Mouse (Mus musculus): ENCODE data around the gene Itfg2. TPM values are rescaled to one million over a fixed set of nuclear protein-coding genes. Genes with fewer than 3 reads are reported as not detected.

Itfg2 gene
- 3.7 TPM for polyA plus RNA-seq (2014; fragmentation: Illumina TruSeq; extraction: RNeasy Lipid Tissue Mini Kit (QIAGEN cat#74804))

GRCm38 (mm10) chr6:128424269-128425019 lies at the start of gene Itfg2:
Gene Itfg2 (minus strand): TSS chr6:128424931.

DNA sequence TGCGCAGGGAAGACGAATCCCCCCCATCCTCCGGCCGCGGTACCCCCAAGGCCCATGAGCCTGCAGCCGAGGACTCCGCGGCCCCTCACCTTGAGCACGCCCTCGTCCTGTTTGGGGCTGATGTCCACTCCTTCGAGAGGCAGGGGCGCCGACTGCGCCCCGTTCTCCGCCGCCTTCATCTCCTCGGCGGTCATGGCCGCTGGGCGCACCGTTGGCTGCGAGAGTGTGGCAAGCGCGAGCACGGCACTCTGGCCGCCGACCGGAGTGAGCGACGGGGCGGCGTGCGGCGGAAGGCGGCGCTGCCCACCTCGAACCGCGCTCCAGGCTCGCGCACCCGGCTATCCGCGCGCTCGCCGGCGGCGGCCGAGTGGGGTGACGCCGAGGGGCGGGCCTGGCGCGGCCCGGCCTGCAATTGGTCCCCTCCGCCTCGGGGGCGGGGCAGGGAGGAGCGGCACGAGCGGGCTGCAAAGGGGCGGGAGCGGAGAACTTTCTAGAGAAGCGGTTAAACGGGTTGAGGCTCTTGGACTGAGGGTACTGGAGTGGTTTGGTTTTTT lies 13.7 kb upstream of the Itfg2 start, which contains the start of gene Fkbp4:
Gene Fkbp4, minus strand, starts transcription at position 361 of the 554 bp plus-strand sequence.

DNA sequence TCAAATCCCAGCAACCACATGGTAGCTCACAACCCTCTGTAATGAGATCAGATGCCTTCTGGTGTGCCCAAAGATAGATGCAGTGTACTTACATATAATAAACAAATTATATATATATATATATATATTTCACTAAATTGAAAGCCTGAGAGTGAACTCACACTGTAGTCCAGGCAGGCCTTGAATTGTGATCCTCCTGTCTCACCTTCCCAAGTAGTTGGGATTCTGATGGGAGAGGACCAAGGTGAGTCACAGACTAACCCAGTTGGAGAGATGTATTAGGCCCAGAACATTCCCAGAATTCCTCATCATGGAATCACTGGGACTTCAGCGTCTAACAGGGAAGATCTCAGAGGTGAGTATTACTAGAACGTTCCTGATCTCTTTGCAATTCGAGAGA lies 25.7 kb downstream of the Itfg2 start, which contains the start of gene Nrip2:
Gene Nrip2, plus strand, starts transcription at position 301 of the 400 bp plus-strand sequence.

DNA sequence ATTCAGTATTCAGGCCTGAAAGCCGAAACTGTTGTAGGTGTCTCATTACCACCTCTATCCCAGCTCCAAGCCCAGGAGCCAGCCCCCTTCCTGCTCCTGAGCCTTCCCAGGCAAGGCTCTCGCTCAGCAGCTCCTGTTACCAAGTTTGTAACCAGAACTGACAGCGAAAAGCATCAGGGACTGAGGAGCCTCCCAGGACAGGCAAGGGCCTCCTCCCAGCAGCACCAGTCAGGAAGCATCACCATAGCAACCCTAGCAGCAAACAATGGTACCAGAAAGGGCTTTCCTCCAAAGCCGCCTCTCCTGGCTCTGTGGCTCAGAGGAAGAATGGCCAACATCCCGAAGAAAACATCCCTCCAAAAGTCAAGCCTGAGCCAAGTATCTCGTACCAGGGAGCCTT lies 49.5 kb downstream of the Itfg2 start, which contains the start of the genes Tex52 and Gm44596:
Gene Tex52, plus strand, starts transcription at position 265 of the 400 bp plus-strand sequence.
Gene Gm44596, plus strand, starts transcription at position 312 of the 400 bp plus-strand sequence.

GRCm38 (mm10) chr6:128362381-128363006 lies 62.2 kb downstream of the Itfg2 start, which contains the start of the genes Rhno1 and Foxm1:
Gene Rhno1 (minus strand): TSS chr6:128362911.
Gene Foxm1 (plus strand): TSS chr6:128362967.

Other genes with a start within 250 kb of the Itfg2 start
- gene Tead4, start 124.1 kb downstream of the Itfg2 start, polyA plus RNA-seq (2014; fragmentation: Illumina TruSeq; extraction: RNeasy Lipid Tissue Mini Kit (QIAGEN cat#74804)), result 0.46 TPM
- gene Tulp3, start 69.1 kb downstream of the Itfg2 start, polyA plus RNA-seq (2014; fragmentation: Illumina TruSeq; extraction: RNeasy Lipid Tissue Mini Kit (QIAGEN cat#74804)), result 7.4 TPM
- 10.4 TPM for gene Rhno1, start 62.0 kb downstream of the Itfg2 start, polyA plus RNA-seq (2014; fragmentation: Illumina TruSeq; extraction: RNeasy Lipid Tissue Mini Kit (QIAGEN cat#74804))
- gene Foxm1, start 62.0 kb downstream of the Itfg2 start, polyA plus RNA-seq (2014; fragmentation: Illumina TruSeq; extraction: RNeasy Lipid Tissue Mini Kit (QIAGEN cat#74804)), result 4.8 TPM
- not detected for gene Tex52, start 49.5 kb downstream of the Itfg2 start, polyA plus RNA-seq (2014; fragmentation: Illumina TruSeq; extraction: RNeasy Lipid Tissue Mini Kit (QIAGEN cat#74804))
- gene Gm44596, start 49.4 kb downstream of the Itfg2 start, polyA plus RNA-seq (2014; fragmentation: Illumina TruSeq; extraction: RNeasy Lipid Tissue Mini Kit (QIAGEN cat#74804)), result not detected
- gene Nrip2, start 25.6 kb downstream of the Itfg2 start, polyA plus RNA-seq (2014; fragmentation: Illumina TruSeq; extraction: RNeasy Lipid Tissue Mini Kit (QIAGEN cat#74804)), result 4.5 TPM
- 53.4 TPM for gene Fkbp4, start 13.7 kb upstream of the Itfg2 start, polyA plus RNA-seq (2014; fragmentation: Illumina TruSeq; extraction: RNeasy Lipid Tissue Mini Kit (QIAGEN cat#74804))
- not detected for gene Pzp, start 101.8 kb upstream of the Itfg2 start, polyA plus RNA-seq (2014; fragmentation: Illumina TruSeq; extraction: RNeasy Lipid Tissue Mini Kit (QIAGEN cat#74804))
- gene A2ml1, start 156.7 kb upstream of the Itfg2 start, polyA plus RNA-seq (2014; fragmentation: Illumina TruSeq; extraction: RNeasy Lipid Tissue Mini Kit (QIAGEN cat#74804)), result 222 TPM
- gene Klrb1a, start 198.6 kb upstream of the Itfg2 start, polyA plus RNA-seq (2014; fragmentation: Illumina TruSeq; extraction: RNeasy Lipid Tissue Mini Kit (QIAGEN cat#74804)), result 2.9 TPM
- not detected for gene Clec2h, start 237.5 kb upstream of the Itfg2 start, polyA plus RNA-seq (2014; fragmentation: Illumina TruSeq; extraction: RNeasy Lipid Tissue Mini Kit (QIAGEN cat#74804))

Measured in ovary, adult 10 weeks (tissue).